Mouse (Mus musculus) cortical plate, adult 2 months (tissue): Measurements from ENCODE around the gene Zbp1.

ENCODE experiments used
- CTCF ChIP-seq: fragments of 200-500 bp; IDR thresholded peaks from 2 replicates; pipeline ENCODE4 v1.5.1; 2011; ENCODE audit warnings: mild to moderate bottlenecking, control low read depth, low read length; ENCODE audit not compliant: insufficient read depth; ENCODE audit errors: extremely low read depth
- POLR2A ChIP-seq: fragments of 200-500 bp; IDR thresholded peaks from 2 replicates; pipeline ENCODE4 v1.6.1; 2011; ENCODE audit warnings: mild to moderate bottlenecking, low read length, control low read depth; ENCODE audit not compliant: insufficient read depth; ENCODE audit errors: extremely low read depth

- TF ChIP-seq POLR2A, result no peak
- TF ChIP-seq CTCF, result no peak
Measured at GRCm38 (mm10) chr2:173187182-173187855, 31.4 kb downstream of the Zbp1 start.
